Mouse (Mus musculus) hematopoietic stem cell, adult 5-6 weeks (primary cell): ENCODE data around the gene Dcaf12. TPM values are rescaled to one million over a fixed set of nuclear protein-coding genes. Genes with fewer than 3 reads are reported as not detected.

Experiments used
- ATAC-seq, 2 experiments: fragments of 125-278 bp in 1 of 2; replicated peaks in 1 of 2; 2 replicates each; pipeline ENCODE4 v1.8.0; 2016 to 2017; ENCODE audit warnings: inconsistent platforms in 2 of 2, mild to moderate bottlenecking in 2 of 2, moderate number of reproducible peaks in 2 of 2, low read depth in 1 of 2, moderate TSS enrichment in 1 of 2; ENCODE audit not compliant: low FRiP score in 2 of 2, poor library complexity in 2 of 2, severe bottlenecking in 2 of 2, insufficient read depth in 1 of 2, low TSS enrichment in 1 of 2
- total RNA-seq: library from RNA; stranded (forward); fragments of 172-1452, 232-1000 nt; gene quantifications from 2 replicates; pipeline ENCODE4 v1.2.3, GENCODE M21; 2017

Gene Dcaf12
- total RNA-seq, 1 experiment from 2014 or later, result 25.5 TPM

DNA sequence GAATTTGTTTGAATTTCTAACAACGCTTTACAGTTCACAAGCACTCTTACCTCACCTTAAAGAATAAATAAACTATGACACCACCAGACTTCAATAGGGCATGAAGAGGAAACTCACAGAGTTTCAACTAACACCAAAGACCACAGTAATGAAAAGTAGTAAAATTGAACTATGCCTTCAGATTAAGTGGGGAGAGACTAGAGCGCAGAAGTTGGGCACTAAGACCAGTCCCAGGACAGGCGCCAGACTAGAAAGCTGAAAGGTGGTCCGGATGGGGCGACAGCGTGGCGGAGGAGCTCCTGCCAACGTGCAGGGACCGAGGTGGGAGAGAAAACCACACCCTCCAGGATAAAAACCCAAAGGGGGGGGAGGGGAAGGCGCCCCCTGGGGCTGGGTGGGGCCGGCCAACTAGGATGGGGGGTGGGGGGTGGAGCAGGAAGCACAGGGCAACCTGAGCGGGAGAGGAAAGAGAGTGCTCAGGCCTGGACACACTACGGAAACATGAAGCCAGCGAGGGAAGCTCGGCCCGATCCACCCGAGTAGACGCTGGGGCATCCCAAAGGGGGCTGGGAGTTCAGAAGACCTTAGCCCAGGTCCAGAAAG is 40.2 kb downstream of the Dcaf12 start:
- ATAC-seq, result peak; percentile 33 to 34

DNA sequence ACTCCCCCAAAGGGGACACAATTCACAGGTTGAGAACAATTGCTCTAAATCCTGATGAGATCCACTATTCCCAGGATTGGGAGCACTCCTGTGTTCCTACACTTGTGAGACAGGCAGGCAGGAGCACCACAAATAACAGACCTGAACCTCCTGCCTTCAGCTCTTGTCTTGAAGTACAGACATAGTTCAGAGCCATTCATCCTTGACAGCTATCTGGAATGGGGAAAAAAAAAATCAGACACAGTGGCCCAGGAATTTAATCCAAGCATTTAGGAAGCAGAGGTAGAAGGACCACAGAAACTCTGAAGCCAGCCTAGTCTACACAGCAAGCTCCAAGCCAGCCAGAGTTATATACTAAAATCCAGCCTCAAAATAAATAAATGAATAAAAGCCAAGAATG is 46.6 kb downstream of the Dcaf12 start:
- no peak for ATAC-seq

DNA sequence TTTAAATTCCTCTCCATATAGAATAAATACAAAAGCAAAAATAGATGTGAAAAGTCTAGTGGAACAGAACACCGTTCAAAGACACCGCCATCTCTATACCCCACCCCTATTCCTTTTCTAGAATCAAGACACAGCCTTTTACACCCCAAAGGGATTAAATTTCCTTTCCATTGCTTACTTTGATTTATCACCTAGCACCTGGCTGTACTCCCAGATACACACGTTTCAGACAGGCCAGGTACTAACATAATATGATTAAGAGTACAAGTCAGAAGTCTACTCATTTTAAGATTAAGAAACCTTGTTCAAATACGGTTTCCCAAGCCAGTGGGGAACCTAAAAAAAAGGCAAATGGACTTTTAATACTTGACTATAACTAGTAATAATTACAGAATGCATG is 48.3 kb downstream of the Dcaf12 start:
- ATAC-seq, result no peak

DNA sequence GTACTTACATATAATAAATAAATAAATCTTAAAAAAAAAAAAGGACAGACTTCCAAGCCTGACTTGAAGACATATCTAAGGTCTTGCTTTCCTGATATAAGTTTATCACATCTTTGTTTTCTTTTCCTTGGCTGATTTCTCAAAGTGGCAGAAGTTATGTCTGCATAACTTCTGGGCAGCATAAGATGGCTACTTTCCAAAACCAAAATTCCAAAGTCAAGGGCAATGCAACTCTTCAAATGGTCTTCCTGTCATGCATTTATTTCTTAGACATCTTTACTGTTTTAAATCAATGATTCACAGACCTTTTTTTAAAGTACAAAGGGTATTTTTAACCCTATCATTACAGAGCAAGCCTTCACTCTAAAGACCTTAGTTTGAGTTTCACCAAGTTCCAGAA is 54.0 kb downstream of the Dcaf12 start:
- no peak for ATAC-seq

DNA sequence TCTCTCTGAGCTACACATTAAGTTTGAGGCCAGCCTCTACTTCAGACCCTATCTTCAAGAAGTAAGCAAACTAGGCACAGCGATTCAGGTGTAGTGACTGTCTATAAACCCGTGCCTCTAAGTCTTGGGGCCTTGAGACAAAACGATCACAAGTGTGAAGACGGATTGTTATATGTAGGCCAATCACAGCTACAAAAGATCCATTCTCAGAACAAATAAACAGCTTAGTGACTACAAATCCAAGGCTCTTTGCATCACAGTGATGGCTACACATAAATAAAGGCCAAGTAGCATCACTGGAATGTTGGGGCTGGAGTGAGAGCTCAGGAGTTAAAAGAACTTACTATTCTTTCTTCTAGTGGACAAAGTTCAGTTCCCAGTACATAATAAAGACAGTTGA is 55.7 kb downstream of the Dcaf12 start:
- no peak for ATAC-seq

DNA sequence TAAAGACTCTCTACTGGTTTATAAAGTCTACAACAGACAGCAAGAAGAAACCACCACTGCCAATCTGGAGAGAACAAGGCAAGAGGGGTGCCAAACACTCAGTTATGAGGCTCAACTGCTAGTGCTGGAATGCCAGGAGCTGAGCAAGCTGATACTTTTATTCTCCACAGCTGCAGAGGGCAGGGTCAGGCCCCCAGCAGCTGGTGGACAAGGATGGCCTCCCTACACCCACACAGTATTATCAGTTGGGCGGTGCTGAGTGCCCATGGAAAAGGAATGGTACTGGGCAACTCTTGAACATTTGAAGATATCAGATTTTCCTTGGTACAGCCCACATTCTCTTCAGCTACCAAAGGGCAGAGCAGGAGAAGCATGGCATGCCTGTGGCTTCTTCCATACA is 56.9 kb downstream of the Dcaf12 start:
- ATAC-seq, result no peak

DNA sequence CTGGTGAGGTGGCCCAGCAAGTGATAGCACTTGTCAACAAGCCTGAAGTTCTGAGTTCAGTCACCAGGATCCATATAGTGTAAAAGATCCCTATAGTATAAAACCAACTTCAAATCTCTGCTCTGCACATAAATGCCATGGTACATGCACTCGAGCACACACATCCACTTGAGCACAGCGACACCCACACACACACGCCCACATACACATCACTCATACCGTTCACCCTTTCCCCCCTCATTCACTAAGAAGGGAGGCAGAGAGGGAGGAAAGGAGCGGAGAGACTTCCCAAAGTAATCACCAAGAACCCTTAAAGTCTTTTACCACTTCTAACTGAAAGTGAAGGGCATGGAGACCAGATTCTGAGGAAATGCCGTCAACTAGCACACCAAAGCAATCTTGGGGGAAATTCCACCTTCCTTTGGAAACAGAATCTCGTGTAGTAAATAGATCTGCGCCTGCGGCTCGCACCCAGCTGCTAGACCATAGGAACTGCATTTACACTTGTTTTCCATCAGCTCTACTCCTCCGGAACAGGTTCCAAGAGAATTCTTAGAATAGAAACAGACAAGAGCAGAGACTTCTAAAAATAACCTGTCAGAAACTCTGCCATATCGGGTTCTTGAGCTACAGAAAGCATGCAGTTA is 59.0 kb downstream of the Dcaf12 start:
- ATAC-seq, result no peak

DNA sequence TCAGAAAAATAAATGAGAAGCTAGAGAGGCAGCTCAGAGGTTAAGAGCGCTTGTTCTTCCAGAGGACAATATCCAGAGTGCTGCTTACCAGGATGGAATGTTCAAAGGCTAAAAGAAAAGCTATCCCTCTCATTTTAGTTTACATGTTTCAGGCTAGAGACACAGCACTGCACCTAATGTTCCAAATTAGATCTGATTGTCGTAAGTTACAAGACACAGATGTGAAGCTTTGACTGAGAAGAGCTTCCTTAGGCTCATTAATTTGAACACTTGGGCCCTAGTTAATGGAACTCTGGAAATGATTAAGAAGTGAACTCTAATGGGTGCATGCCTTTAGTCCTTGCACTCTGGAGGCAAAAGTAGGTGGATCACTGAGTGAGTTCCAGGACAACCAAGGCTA is 60.9 kb downstream of the Dcaf12 start:
- no peak for ATAC-seq

DNA sequence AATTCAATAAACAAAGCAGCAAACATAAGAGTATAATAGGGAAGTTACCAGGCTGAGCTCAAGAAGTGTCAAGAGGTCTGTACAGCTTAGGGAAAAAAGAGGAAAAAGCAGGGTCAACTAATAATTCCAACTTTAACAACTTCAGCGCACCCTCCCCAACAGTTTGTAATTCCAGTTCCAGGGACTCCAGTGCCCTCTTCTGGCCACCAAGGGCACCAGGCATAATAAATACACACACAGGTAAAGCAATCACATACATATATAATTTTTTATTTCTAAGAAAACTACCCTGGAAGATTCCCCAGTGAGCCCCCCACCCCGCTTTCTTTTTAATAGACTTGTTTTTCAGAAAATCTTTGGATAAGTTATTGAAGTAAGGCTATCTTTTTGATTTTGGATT is 69.3 kb downstream of the Dcaf12 start:
- no peak for ATAC-seq

Other genes starting within 250 kb of the Dcaf12 start
- not detected in 2 replicates for gene Aqp3, start 216.7 kb downstream of the Dcaf12 start, total RNA-seq
- gene Nol6, start 190.4 kb downstream of the Dcaf12 start, total RNA-seq, result 19.9 and 25.8 TPM in 2 replicates
- 37.9 and 52.8 TPM in 2 replicates for gene Ube2r2, start 179.1 kb downstream of the Dcaf12 start, total RNA-seq
- 21.9 and 30.1 TPM in 2 replicates for gene Ubap2, start 39.7 kb downstream of the Dcaf12 start, total RNA-seq
- gene Ubap1, start 34.1 kb upstream of the Dcaf12 start, total RNA-seq, result 37.3 and 44.5 TPM in 2 replicates
- 10.9 and 13.5 TPM in 2 replicates for gene Kif24, start 150.0 kb upstream of the Dcaf12 start, total RNA-seq
- 26.6 and 29.1 TPM in 2 replicates for gene Nudt2, start 150.3 kb upstream of the Dcaf12 start, total RNA-seq
- 0.20 TPM in 1 of 2 replicates, not detected in the other for gene AI464131, start 188.2 kb upstream of the Dcaf12 start, total RNA-seq
- not detected in 2 replicates for gene 1110017D15Rik, start 202.4 kb upstream of the Dcaf12 start, total RNA-seq